Mouse (Mus musculus): ENCODE results near the gene Foxd1.

GRCm38 (mm10) chr13:98365081-98365480, 11.0 kb downstream of the Foxd1 start:
- TF ChIP-seq POLR2A (IDR thresholded peaks at IDR 0.05; ENCODE audit: low read depth, low read length) (no peak), MAZ (IDR thresholded peaks at IDR 0.05; ENCODE audit: low read depth, low read length) (no peak), CTCF (conservative IDR thresholded peaks at IDR 0.05 in 1 of 2, IDR thresholded peaks at IDR 0.05 in 1 of 2; ENCODE audit: low read depth in 2 of 2, low read length in 2 of 2) (no peak), CHD1 (IDR thresholded peaks at IDR 0.05; ENCODE audit: low read depth, low read length) (no peak), RCOR1 (conservative IDR thresholded peaks at IDR 0.05; ENCODE audit: low read depth, low read length) (no peak), NELFE (IDR thresholded peaks at IDR 0.05; ENCODE audit: low read depth, low read length) (no peak), MYC (IDR thresholded peaks at IDR 0.05; ENCODE audit: low read depth, low read length) (no peak), UBTF (IDR thresholded peaks at IDR 0.05; ENCODE audit: low read depth, low read length) (no peak), TCF12 (IDR thresholded peaks at IDR 0.05; ENCODE audit: low read depth, low read length) (no peak), USF1 (IDR thresholded peaks at IDR 0.05; ENCODE audit: low read depth, low read length) (no peak), GABPA (IDR thresholded peaks at IDR 0.05; ENCODE audit: insufficient replicate concordance, low read depth, low read length) (no peak), NRF1 (IDR thresholded peaks at IDR 0.05; ENCODE audit: low read depth, low read length) (no peak), EP300 (IDR thresholded peaks at IDR 0.05; ENCODE audit: low read length) (no peak)
